In the genomic region with DNA sequence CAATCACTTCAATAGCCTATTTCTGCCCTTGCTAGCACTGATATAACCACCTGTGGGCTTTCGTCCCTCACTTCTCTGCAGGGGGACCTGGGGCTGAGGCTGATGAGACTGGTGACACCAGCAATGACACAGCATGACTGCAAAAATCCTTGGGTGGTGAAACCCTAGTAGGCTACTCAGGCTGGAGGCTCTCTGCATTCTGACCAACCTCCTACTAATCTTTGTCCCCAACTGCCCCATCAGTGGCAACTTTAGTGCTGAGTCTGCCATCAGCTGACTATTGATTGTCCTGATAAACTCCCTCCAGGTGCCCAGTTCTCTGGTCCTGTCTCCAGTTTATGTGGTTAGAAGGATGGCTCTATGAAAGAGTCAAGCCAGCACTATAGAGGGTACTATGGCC, we compare ENCODE assay signal across 12 mouse cellular contexts. TPM values are rescaled to one million over a fixed set of nuclear protein-coding genes. Genes with fewer than 3 reads are reported as not detected.
DNase-seq lines count a peak whose midpoint lies in the region; ATAC-seq and TF ChIP-seq lines count a peak whose summit lies in the region.
"Had no signal": no experiment of that assay in that cellular context is flagged by ENCODE, and none has a peak within 500 bp of the region (broad histone marks: within the 10 kb centered on the region; RNA-seq: fewer than 3 reads in every experiment).

No protein-coding gene starts in this region.

- no peak for TF ChIP-seq CTCF in heart, postnatal 0 days (IDR thresholded peaks at IDR 0.05; ENCODE audit: low read depth)
- TF ChIP-seq CTCF in liver, embryonic 14.5 days (IDR thresholded peaks at IDR 0.05; ENCODE audit: low read depth) = no peak

- H3K4me2 ChIP-seq in heart, postnatal 0 days (ENCODE audit: low read depth, low read length) = no peak overlapping the region
- no peak overlapping the region for H3K4me2 ChIP-seq in embryonic facial prominence, embryonic 12.5 days (replicated peaks)
- no peak overlapping the region for H3K4me2 ChIP-seq in intestine, embryonic 15.5 days (replicated peaks)
- no peak overlapping the region for H3K4me2 ChIP-seq in liver, embryonic 14.5 days (ENCODE audit: low read depth)

- peaks cover 45% of the 10 kb centered on the region for H3K36me3 ChIP-seq in heart, postnatal 0 days (replicated peaks; ENCODE audit: control insufficient read depth, insufficient read depth, low read length)
- H3K36me3 ChIP-seq in embryonic facial prominence, embryonic 12.5 days = peaks cover 21% of the 10 kb centered on the region
- H3K36me3 ChIP-seq in intestine, embryonic 15.5 days = 0 out of 2 replicates have a peak, but pooled peaks cover 5% of the 10 kb centered on the region
- H3K36me3 ChIP-seq in liver, embryonic 14.5 days (replicated peaks; ENCODE audit: control insufficient read depth, insufficient read depth, low read depth) = no peaks in the 10 kb centered on the region; the same call in none of the 2 replicates

- H3K9me3 ChIP-seq in heart, postnatal 0 days (replicated peaks; ENCODE audit: control insufficient read depth, low read length) = no peaks in the 10 kb centered on the region
- no peaks in the 10 kb centered on the region for H3K9me3 ChIP-seq in embryonic facial prominence, embryonic 12.5 days
- no peaks in the 10 kb centered on the region for H3K9me3 ChIP-seq in intestine, embryonic 15.5 days
- H3K9me3 ChIP-seq in liver, embryonic 14.5 days (ENCODE audit: control insufficient read depth, low read length) = no peaks in the 10 kb centered on the region

- no peak for ATAC-seq in heart, postnatal 0 days (ENCODE audit: insufficient read depth, low read depth)
- ATAC-seq in embryonic facial prominence, embryonic 12.5 days (ENCODE audit: insufficient number of reproducible peaks, insufficient read depth, low FRiP score, low TSS enrichment) = no peak
- no peak for ATAC-seq in intestine, embryonic 15.5 days
- ATAC-seq in liver, embryonic 14.5 days (ENCODE audit: insufficient read depth) = peak; percentile 65
- ATAC-seq: hindbrain, embryonic 16.5 days had no signal

- H3K9ac ChIP-seq in heart, postnatal 0 days (replicated peaks; ENCODE audit: low read depth, low read length) = no peak overlapping the region
- no peak overlapping the region for H3K9ac ChIP-seq in embryonic facial prominence, embryonic 12.5 days
- H3K9ac ChIP-seq in intestine, embryonic 15.5 days = no peak overlapping the region
- no peak overlapping the region for H3K9ac ChIP-seq in liver, embryonic 14.5 days (replicated peaks)

- 79% methylated on average over 1 of the region's 1 CpGs for WGBS in heart, postnatal 0 days
- 94% methylated on average over 1 of the region's 1 CpGs for WGBS in embryonic facial prominence, embryonic 12.5 days
- WGBS in intestine, embryonic 15.5 days = 90% methylated on average over 1 of the region's 1 CpGs
- 73% methylated on average over 1 of the region's 1 CpGs for WGBS in liver, embryonic 14.5 days (ENCODE audit: insufficient replicate concordance)

- H3K27me3 ChIP-seq in heart, postnatal 0 days (ENCODE audit: control insufficient read depth, insufficient read depth, low read length) = no peaks in the 10 kb centered on the region
- H3K27me3 ChIP-seq in embryonic facial prominence, embryonic 12.5 days = no peaks in the 10 kb centered on the region
- no peaks in the 10 kb centered on the region for H3K27me3 ChIP-seq in intestine, embryonic 15.5 days (replicated peaks)
- no peaks in the 10 kb centered on the region for H3K27me3 ChIP-seq in liver, embryonic 14.5 days (ENCODE audit: control insufficient read depth, insufficient read depth, low read length)

- peaks cover 72% of the 10 kb centered on the region for H3K4me1 ChIP-seq in heart, postnatal 0 days (ENCODE audit: control insufficient read depth, insufficient read depth)
- peaks cover 58% of the 10 kb centered on the region for H3K4me1 ChIP-seq in embryonic facial prominence, embryonic 12.5 days
- peaks cover 15% of the 10 kb centered on the region for H3K4me1 ChIP-seq in intestine, embryonic 15.5 days (replicated peaks)
- peaks cover 0 to 16% of the 10 kb centered on the region in 2 experiments; a peak in 3 of 4 replicates for H3K4me1 ChIP-seq in liver, embryonic 14.5 days (replicated peaks; ENCODE audit: control insufficient read depth in 2 of 2, insufficient read depth in 2 of 2, low read length in 1 of 2)

- TF ChIP-seq EP300 in heart, postnatal 0 days (IDR thresholded peaks at IDR 0.05; ENCODE audit: low read depth) = no peak
- no peak for TF ChIP-seq EP300 in liver, embryonic 14.5 days (IDR thresholded peaks at IDR 0.05; ENCODE audit: low read depth)

- no peak for DNase-seq in heart, postnatal 0 days (ENCODE audit: low spot score)
- no peak for DNase-seq in heart, postnatal 4 days
- DNase-seq in liver, embryonic 14.5 days (ENCODE audit: low read depth in 3 of 3, low spot score in 3 of 3) = no peak
- DNase-seq in thymus, postnatal 0 days (ENCODE audit: low spot score) = no peak
- DNase-seq in cerebellum, adult 9-11 months = no peak
- DNase-seq: adrenal gland, postnatal 36 days; cerebellum, adult 11-12 months; retina, postnatal 1 day; thymus, postnatal 36 days had no signal

- H3K27ac ChIP-seq in heart, postnatal 0 days (ENCODE audit: low read depth) = peak overlapping the region; percentile 98
- H3K27ac ChIP-seq in embryonic facial prominence, embryonic 12.5 days = peak overlapping the region; percentile 90
- 0 out of 2 replicates have a peak overlapping the region, but pooled peaks have one; percentile 36 for H3K27ac ChIP-seq in intestine, embryonic 15.5 days
- H3K27ac ChIP-seq in liver, embryonic 14.5 days = no peak overlapping the region

- H3K4me3 ChIP-seq in heart, postnatal 0 days (ENCODE audit: low read depth, low read length) = no peak overlapping the region
- no peak overlapping the region for H3K4me3 ChIP-seq in embryonic facial prominence, embryonic 12.5 days
- H3K4me3 ChIP-seq in intestine, embryonic 15.5 days (replicated peaks) = no peak overlapping the region
- no peak overlapping the region for H3K4me3 ChIP-seq in liver, embryonic 14.5 days (ENCODE audit: insufficient read depth in 1 of 2, low read depth in 2 of 2, low read length in 2 of 2)

RNA-seq across cellular contexts. Expression of gene Ddc, which starts 54.6 kb away (rescaled TPM):
- 248 and 309 TPM in 2 replicates for total RNA-seq in heart, postnatal 0 days (2014; rRNA removed; ENCODE audit: low replicate concordance)
- polyA plus RNA-seq in heart, postnatal 0 days (2015; fragmentation: Nextera tagmentation; extraction: Ambion mirVana) = 129 and 140 TPM in 2 replicates
- 10 to 100 TPM; 44.6 to 51.4 TPM for total RNA-seq in heart, postnatal 4 days (2021)
- 10.8 and 13.5 TPM in 2 replicates for polyA plus RNA-seq in embryonic facial prominence, embryonic 12.5 days (2016; fragmentation: Nextera tagmentation; extraction: Ambion mirVana)
- polyA plus RNA-seq in intestine, embryonic 15.5 days (2015; fragmentation: Nextera tagmentation; extraction: Ambion mirVana) = 46.3 and 52.2 TPM in 2 replicates
- 3.0 and 4.3 TPM in 2 replicates for polyA plus RNA-seq in liver, embryonic 14.5 days (2012; rRNA removed)
- polyA plus RNA-seq in liver, embryonic 14.5 days (2014; fragmentation: Nextera tagmentation; extraction: Ambion mirVana) = 7.4 and 8.2 TPM in 2 replicates
- 4.9 and 7.8 TPM in 2 replicates for polyA plus RNA-seq in thymus, postnatal 0 days (2015; fragmentation: Nextera tagmentation; extraction: Ambion mirVana)
